Comparison of ENCODE assay signal across 18 mouse cellular contexts in the genomic region with DNA sequence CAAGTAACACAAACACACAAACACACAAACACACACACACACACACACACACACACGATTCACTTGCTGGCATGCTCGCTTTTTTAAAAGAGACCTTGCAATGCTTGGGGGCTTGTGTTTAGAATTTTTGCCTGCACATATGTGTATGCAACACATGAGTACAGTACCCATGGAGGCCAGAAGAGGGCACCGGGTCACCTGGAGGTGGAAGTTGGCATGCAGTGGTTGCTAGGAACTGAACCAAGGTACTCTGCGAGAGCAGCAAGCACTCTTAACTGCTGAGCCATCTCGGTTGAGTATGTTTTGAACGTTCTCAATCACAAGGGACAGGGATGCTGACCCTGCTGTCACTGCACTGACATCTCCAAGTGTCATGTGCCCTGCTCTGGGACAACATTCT. TPM values are rescaled to one million over a fixed set of nuclear protein-coding genes. Genes with fewer than 3 reads are reported as not detected.
DNase-seq lines count a peak whose midpoint lies in the region; ATAC-seq and TF ChIP-seq lines count a peak whose summit lies in the region.
"Had no signal": no experiment of that assay in that cellular context is flagged by ENCODE, and none has a peak within 500 bp of the region (broad histone marks: within the 10 kb centered on the region; RNA-seq: fewer than 3 reads in every experiment).

No protein-coding gene starts in this region.

- no peaks in the 10 kb centered on the region for H3K9me3 ChIP-seq in forebrain, postnatal 0 days (ENCODE audit: low read length)
- H3K9me3 ChIP-seq in forebrain, embryonic 14.5 days (replicated peaks; ENCODE audit: control insufficient read depth, low read length) = no peaks in the 10 kb centered on the region
- 0 out of 2 replicates have a peak, but pooled peaks cover 3% of the 10 kb centered on the region for H3K9me3 ChIP-seq in kidney, embryonic 16.5 days (ENCODE audit: low read length)
- H3K9me3 ChIP-seq in liver, postnatal 0 days (ENCODE audit: low read length) = no peaks in the 10 kb centered on the region; the same call in 1 of the 2 replicates
- H3K9me3 ChIP-seq in liver, embryonic 11.5 days (ENCODE audit: control insufficient read depth, low read length) = no peaks in the 10 kb centered on the region
- H3K9me3 ChIP-seq: embryonic facial prominence, embryonic 12.5 days; limb, embryonic 12.5 days; neural tube, embryonic 12.5 days had no signal

- H3K4me3 ChIP-seq in forebrain, postnatal 0 days (ENCODE audit: low read depth, low read length) = no peak overlapping the region
- no peak overlapping the region for H3K4me3 ChIP-seq in forebrain, embryonic 14.5 days (ENCODE audit: low read depth, low read length)
- no peak overlapping the region for H3K4me3 ChIP-seq in kidney, embryonic 16.5 days (ENCODE audit: low read length)
- H3K4me3 ChIP-seq in liver, postnatal 0 days (ENCODE audit: low read depth, low read length) = no peak overlapping the region
- no peak overlapping the region for H3K4me3 ChIP-seq in liver, embryonic 11.5 days (ENCODE audit: low read depth, low read length)
- H3K4me3 ChIP-seq: embryonic facial prominence, embryonic 12.5 days; limb, embryonic 12.5 days; megakaryocyte, embryonic 14.5 days; neural tube, embryonic 12.5 days had no signal

- TF ChIP-seq CTCF in forebrain, postnatal 0 days (IDR thresholded peaks at IDR 0.05; ENCODE audit: low read depth) = 0 out of 2 replicates have a peak, but pooled peaks have one; percentile 16
- TF ChIP-seq CTCF in liver, postnatal 0 days (IDR thresholded peaks at IDR 0.05; ENCODE audit: low read depth) = peak; percentile 21; the same call in 1 of the 2 replicates

- no peaks in the 10 kb centered on the region for H3K4me1 ChIP-seq in forebrain, postnatal 0 days (ENCODE audit: insufficient read depth)
- H3K4me1 ChIP-seq in forebrain, embryonic 14.5 days (ENCODE audit: control insufficient read depth, insufficient read depth, low read length) = no peaks in the 10 kb centered on the region
- peaks cover 52% of the 10 kb centered on the region for H3K4me1 ChIP-seq in kidney, embryonic 16.5 days (ENCODE audit: insufficient read depth, low read length)
- H3K4me1 ChIP-seq in liver, postnatal 0 days (ENCODE audit: insufficient read depth) = peaks cover 3% of the 10 kb centered on the region; the same call in 1 of the 2 replicates
- no peaks in the 10 kb centered on the region for H3K4me1 ChIP-seq in liver, embryonic 11.5 days (replicated peaks; ENCODE audit: control insufficient read depth, insufficient read depth, low read length)
- H3K4me1 ChIP-seq: megakaryocyte, embryonic 14.5 days had no signal

- no peak overlapping the region for H3K27ac ChIP-seq in forebrain, postnatal 0 days (ENCODE audit: low read depth, low read length)
- H3K27ac ChIP-seq in forebrain, embryonic 14.5 days (ENCODE audit: low read depth, low read length) = no peak overlapping the region
- peak overlapping the region; percentile 47; the same call in 1 of the 2 replicates for H3K27ac ChIP-seq in kidney, embryonic 16.5 days (ENCODE audit: low read length)
- no peak overlapping the region for H3K27ac ChIP-seq in liver, postnatal 0 days (ENCODE audit: low read depth)
- no peak overlapping the region for H3K27ac ChIP-seq in liver, embryonic 11.5 days (ENCODE audit: low read depth, low read length)
- H3K27ac ChIP-seq: embryonic facial prominence, embryonic 12.5 days; limb, embryonic 12.5 days; liver, embryonic 14.5 days; neural tube, embryonic 12.5 days had no signal

- H3K9ac ChIP-seq in forebrain, postnatal 0 days = no peak overlapping the region
- H3K9ac ChIP-seq in forebrain, embryonic 14.5 days (ENCODE audit: low read length) = no peak overlapping the region
- H3K9ac ChIP-seq in kidney, embryonic 16.5 days (replicated peaks; ENCODE audit: low read length) = no peak overlapping the region
- H3K9ac ChIP-seq in liver, postnatal 0 days (replicated peaks) = no peak overlapping the region
- H3K9ac ChIP-seq in liver, embryonic 11.5 days (ENCODE audit: low read depth, low read length) = no peak overlapping the region
- H3K9ac ChIP-seq: embryonic facial prominence, embryonic 12.5 days; limb, embryonic 12.5 days; liver, embryonic 14.5 days; neural tube, embryonic 12.5 days had no signal

- no peak for DNase-seq in forebrain, postnatal 0 days
- no peak for DNase-seq in forebrain, embryonic 14.5 days (ENCODE audit: low spot score)
- DNase-seq in kidney, postnatal 25 days = no peak
- DNase-seq in liver, postnatal 0 days = no peak
- no peak for DNase-seq in liver, embryonic 11.5 days (ENCODE audit: low spot score)
- peak; percentile 49 for DNase-seq in R1 (ENCODE audit: low read depth, low spot score)
- no peak for DNase-seq in adrenal gland, postnatal 14 days
- DNase-seq: adrenal gland, adult 2 months; cerebellum, adult 18-20 months; midbrain, embryonic 14.5 days; thymus, postnatal 14 days had no signal

- H3K36me3 ChIP-seq in forebrain, postnatal 0 days (ENCODE audit: insufficient read depth) = no peaks in the 10 kb centered on the region
- H3K36me3 ChIP-seq in forebrain, embryonic 14.5 days (ENCODE audit: control insufficient read depth, insufficient read depth, low read length) = no peaks in the 10 kb centered on the region
- H3K36me3 ChIP-seq in kidney, embryonic 16.5 days (ENCODE audit: insufficient read depth, low read length) = no peaks in the 10 kb centered on the region
- no peaks in the 10 kb centered on the region for H3K36me3 ChIP-seq in liver, postnatal 0 days (replicated peaks; ENCODE audit: insufficient read depth, low read length)
- H3K36me3 ChIP-seq in liver, embryonic 11.5 days (ENCODE audit: control insufficient read depth, insufficient read depth, low read length) = no peaks in the 10 kb centered on the region
- H3K36me3 ChIP-seq: embryonic facial prominence, embryonic 12.5 days; neural tube, embryonic 12.5 days had no signal

- no peak for ATAC-seq in forebrain, postnatal 0 days
- no peak for ATAC-seq in forebrain, embryonic 14.5 days
- no peak for ATAC-seq in kidney, embryonic 16.5 days (ENCODE audit: low FRiP score, low TSS enrichment)
- no peak for ATAC-seq in liver, postnatal 0 days
- no peak for ATAC-seq in liver, embryonic 11.5 days (replicated peaks; ENCODE audit: low FRiP score)

- H3K4me2 ChIP-seq in forebrain, postnatal 0 days (ENCODE audit: low read depth) = no peak overlapping the region
- H3K4me2 ChIP-seq in forebrain, embryonic 14.5 days (ENCODE audit: low read length) = no peak overlapping the region
- H3K4me2 ChIP-seq in kidney, embryonic 16.5 days (replicated peaks; ENCODE audit: low read depth, low read length) = no peak overlapping the region
- H3K4me2 ChIP-seq in liver, postnatal 0 days (ENCODE audit: low read depth, low read length) = no peak overlapping the region
- H3K4me2 ChIP-seq in liver, embryonic 11.5 days = no peak overlapping the region
- H3K4me2 ChIP-seq: embryonic facial prominence, embryonic 12.5 days; heart, embryonic 11.5 days; limb, embryonic 12.5 days; neural tube, embryonic 12.5 days had no signal

- TF ChIP-seq EP300 in liver, postnatal 0 days (IDR thresholded peaks at IDR 0.05; ENCODE audit: low read depth) = no peak

- no peaks in the 10 kb centered on the region; the same call in 1 of the 2 replicates for H3K27me3 ChIP-seq in forebrain, postnatal 0 days (ENCODE audit: insufficient read depth, low read length)
- no peaks in the 10 kb centered on the region for H3K27me3 ChIP-seq in forebrain, embryonic 14.5 days (replicated peaks; ENCODE audit: control insufficient read depth, insufficient read depth, low read length)
- no peaks in the 10 kb centered on the region for H3K27me3 ChIP-seq in kidney, embryonic 16.5 days (ENCODE audit: insufficient read depth, low read length)
- peaks cover 6% of the 10 kb centered on the region; the same call in 1 of the 2 replicates for H3K27me3 ChIP-seq in liver, postnatal 0 days (ENCODE audit: insufficient read depth, low read length)
- H3K27me3 ChIP-seq in liver, embryonic 11.5 days (replicated peaks; ENCODE audit: control insufficient read depth, insufficient read depth, low read length) = peaks cover 4% of the 10 kb centered on the region
- H3K27me3 ChIP-seq: embryonic facial prominence, embryonic 12.5 days; limb, embryonic 12.5 days; neural tube, embryonic 12.5 days had no signal

- WGBS in forebrain, postnatal 0 days = over 99% methylated on average over 6 of the region's 6 CpGs
- WGBS in forebrain, embryonic 14.5 days = 93% methylated on average over 6 of the region's 6 CpGs
- 93% methylated on average over 6 of the region's 6 CpGs for WGBS in kidney, embryonic 16.5 days
- WGBS in liver, postnatal 0 days (ENCODE audit: insufficient replicate concordance) = 80% methylated on average over 6 of the region's 6 CpGs
- WGBS in liver, embryonic 11.5 days = 83% methylated on average over 6 of the region's 6 CpGs

RNA-seq across cellular contexts. Expression of a gene that starts 5.9 kb away (rescaled TPM):
- total RNA-seq in forebrain, postnatal 0 days (2014; rRNA removed) = 3.1 and 5.2 TPM in 2 replicates
- polyA plus RNA-seq in forebrain, postnatal 0 days (2015; fragmentation: Nextera tagmentation; extraction: Ambion mirVana) = 3.4 and 4.6 TPM in 2 replicates
- polyA plus RNA-seq in forebrain, embryonic 14.5 days (2014; fragmentation: Nextera tagmentation; extraction: Ambion mirVana) = 3.2 and 3.8 TPM in 2 replicates
- 44.7 and 48.0 TPM in 2 replicates for polyA plus RNA-seq in kidney, embryonic 16.5 days (2015; fragmentation: Nextera tagmentation; extraction: Ambion mirVana)
- 2.9 and 3.0 TPM in 2 replicates for polyA plus RNA-seq in liver, postnatal 0 days (2015; fragmentation: Nextera tagmentation; extraction: Ambion mirVana)
- 8.9 and 9.7 TPM in 2 replicates for polyA plus RNA-seq in liver, embryonic 11.5 days (2014; fragmentation: Nextera tagmentation; extraction: Ambion mirVana)
- total RNA-seq in adrenal gland, postnatal 14 days (2021) = 17.1 and 19.2 TPM in 2 replicates
